Mouse (Mus musculus): ENCODE results near the gene Itprid1. TPM values are rescaled to one million over a fixed set of nuclear protein-coding genes. Genes with fewer than 3 reads are reported as not detected.

The Itprid1 gene
- polyA plus RNA-seq (2014; fragmentation: Illumina TruSeq; extraction: RNeasy Lipid Tissue Mini Kit (QIAGEN cat#74804); ENCODE audit: low read depth, low replicate concordance), result not detected

DNA sequence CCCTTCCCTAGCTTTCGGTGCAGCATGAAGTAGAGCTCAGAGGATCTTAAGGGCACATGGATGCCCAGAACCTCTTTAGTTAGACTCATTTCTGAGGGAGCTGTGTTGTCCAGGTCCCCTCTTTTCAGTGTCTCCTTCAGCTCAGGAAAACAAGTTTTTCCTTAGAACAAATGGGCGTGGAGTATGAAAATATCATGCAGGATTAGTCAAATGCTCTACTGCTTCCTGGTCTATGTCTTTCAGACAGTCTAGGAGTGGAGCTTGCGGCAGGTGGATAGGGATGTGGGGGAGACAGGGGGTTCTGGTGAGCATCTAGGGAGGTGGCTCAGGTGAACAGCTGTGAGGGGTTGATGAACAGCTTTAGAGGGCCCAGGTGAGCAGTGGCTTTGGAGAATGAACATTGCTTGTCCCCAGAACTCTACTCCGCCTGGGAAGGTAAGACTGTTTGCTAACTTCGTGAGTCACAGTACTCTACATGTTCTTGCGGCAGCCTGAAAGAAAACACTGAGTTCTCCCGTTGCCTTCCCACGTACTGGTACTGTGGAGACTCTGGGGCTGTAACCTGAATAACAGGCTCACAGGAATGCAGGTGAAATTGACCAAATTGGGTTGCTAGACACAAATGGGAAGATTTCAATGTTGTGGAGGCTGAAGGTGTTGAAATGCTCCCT lies at the start of gene Itprid1:
Itprid1 (plus strand) TSS at position 246 of the 671 bp plus-strand sequence.

DNA sequence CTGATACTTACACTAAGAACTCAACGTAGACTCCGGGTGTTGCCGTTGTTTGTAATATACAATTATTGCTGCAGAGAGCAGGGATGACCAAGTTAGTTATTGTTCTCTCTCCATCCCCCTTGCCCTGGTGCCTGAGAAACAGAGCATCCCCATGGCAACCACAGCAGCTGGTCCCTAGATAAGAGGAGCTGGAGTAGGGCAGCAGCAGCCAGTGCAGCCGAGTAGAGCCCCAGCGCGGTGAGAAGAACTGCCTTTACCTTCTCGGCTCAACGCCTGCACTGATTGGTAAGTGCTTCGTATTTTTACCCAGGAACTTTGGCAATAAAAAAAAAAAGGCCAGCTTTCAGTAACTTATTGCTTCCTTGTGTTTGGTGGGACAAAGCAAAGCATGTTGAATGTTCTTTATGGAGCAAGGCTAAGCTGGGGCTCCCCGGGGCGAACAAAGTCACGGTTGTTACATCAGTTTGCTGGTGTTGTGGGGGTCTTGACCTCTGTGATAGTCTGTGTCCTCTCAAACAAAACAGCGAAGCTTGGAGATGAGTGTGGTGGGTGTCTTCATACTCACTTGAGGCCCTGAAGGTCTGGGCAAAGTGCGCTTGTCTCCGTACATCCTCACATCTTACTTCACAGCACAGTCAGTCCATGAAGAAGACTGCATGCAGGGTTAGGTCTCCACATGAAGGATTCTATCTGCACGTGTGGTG lies 180.7 kb downstream of the Itprid1 start, which contains the start of gene Ppp1r17:
Ppp1r17 (plus strand) TSS at position 207 of the 704 bp plus-strand sequence.

Other genes starting within 250 kb of the Itprid1 start
- gene Neurod6, start 155.6 kb upstream of the Itprid1 start, polyA plus RNA-seq (2014; fragmentation: Illumina TruSeq; extraction: RNeasy Lipid Tissue Mini Kit (QIAGEN cat#74804); ENCODE audit: low read depth, low replicate concordance), result not detected
- gene Ppp1r17, start 180.6 kb downstream of the Itprid1 start, polyA plus RNA-seq (2014; fragmentation: Illumina TruSeq; extraction: RNeasy Lipid Tissue Mini Kit (QIAGEN cat#74804); ENCODE audit: low read depth, low replicate concordance), result not detected

Measured in liver, adult 10 weeks (tissue).